Mouse (Mus musculus): Measurements from ENCODE around the gene Nudt22.

Nudt22 gene

DNA sequence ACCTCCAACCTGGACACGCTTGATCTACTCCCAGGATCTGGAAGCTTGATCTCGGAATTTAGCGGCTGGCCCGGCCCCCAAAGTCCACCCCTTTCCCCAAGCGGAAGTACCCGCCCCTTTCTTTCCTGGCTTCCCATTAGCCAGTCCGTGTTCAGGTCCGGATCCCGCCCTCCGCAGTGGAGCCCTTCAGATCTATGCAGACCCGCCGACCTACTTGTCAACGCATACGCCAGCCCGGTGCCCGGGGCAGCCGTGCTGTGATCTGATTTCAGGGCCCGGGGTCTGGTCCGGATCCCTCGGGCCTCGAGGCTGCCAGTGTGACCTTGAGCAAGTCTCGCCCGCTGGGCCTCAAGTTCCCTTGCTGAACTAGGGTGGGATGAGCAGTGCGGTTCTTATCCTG lies at the start of gene Nudt22, which contains the start of gene Trpt1:
Gene Nudt22, minus strand, starts transcription at position 112 of the 400 bp plus-strand sequence.
Gene Trpt1, plus strand, starts transcription at position 126 of the 400 bp plus-strand sequence.
- peak; percentile 69 for DNase-seq

DNA sequence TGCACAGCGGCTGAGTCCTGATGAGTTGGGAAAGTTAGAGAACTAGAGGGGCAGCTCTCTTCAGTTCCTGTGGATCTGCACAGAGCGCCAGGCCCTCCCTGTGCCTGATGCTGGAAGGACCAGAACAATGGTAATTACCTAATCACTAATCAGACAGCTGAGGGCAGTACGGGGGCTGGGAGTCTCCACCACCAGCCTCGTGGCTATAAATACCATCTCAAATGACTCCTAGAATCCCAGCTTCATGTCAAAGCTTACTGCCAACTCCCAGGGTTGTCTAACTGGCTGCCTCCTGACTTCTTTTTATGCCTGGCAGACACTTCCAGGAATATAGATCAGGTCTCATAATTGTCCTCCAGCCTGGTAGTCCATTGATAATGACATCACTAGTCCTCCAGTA lies 48.8 kb upstream of the Nudt22 start:
- no peak for DNase-seq

DNA sequence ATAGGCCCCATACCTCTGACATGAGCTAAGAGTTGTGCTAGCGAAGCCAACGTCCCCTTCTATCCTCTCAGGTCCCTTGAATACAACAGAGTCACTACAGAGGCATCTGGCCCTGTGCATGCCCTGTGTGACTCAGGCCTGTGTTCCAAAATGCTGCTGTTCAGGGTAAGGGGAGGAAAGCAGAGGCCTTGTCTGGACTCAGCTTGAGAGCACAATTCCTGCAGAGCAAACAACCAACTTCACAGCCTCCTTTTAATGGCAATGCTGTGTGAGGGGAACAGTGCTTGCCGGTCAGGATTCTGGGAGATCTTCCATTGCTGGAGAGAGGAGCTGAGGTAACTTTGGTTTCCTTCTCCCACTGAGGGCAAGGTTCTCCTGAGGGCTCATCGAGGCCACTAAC lies 48.4 kb upstream of the Nudt22 start:
- DNase-seq: no peak

DNA sequence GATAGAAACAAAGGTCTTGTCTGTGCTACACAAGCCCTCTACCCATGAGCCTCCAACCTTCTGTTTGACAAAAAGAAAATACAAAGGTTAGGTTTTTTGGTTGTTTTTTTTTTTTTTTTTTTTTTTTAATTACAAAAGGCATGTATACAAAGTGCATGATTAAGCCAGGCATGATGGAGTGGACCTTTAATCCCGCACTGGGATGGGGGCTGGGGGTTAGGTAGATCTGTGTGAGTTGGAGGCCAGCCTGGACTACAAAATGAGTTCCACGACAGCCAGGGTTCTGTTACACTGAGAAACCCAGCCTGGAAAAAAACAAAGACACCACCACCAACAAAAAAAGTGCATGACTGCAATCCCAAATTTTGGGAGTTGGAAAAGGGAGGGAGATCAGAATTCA lies 45.3 kb upstream of the Nudt22 start:
- DNase-seq: no peak

DNA sequence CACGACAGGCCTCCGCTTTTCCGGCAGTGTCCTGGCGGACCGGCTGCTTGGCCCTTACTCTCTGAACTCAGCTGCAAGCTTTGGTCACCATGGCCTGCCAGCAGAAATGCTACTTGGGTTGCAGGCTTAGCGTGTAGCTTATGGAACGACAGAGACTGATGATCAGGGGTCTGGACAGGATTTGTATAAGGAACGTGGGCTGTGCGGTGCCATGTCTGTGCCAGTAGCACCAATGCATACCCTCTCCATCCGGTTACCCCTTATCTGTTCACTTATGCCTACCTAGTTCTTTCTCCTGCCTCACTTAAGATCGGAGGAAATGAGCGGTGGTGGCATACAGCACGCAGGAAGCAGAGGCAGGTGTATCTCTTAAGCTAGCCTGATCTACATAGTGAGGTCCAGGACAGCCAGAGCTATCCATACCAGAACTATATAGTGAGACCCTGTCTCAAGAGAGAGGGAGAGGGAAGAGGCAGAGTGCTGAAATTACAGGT lies 44.8 kb upstream of the Nudt22 start:
- no peak for DNase-seq

DNA sequence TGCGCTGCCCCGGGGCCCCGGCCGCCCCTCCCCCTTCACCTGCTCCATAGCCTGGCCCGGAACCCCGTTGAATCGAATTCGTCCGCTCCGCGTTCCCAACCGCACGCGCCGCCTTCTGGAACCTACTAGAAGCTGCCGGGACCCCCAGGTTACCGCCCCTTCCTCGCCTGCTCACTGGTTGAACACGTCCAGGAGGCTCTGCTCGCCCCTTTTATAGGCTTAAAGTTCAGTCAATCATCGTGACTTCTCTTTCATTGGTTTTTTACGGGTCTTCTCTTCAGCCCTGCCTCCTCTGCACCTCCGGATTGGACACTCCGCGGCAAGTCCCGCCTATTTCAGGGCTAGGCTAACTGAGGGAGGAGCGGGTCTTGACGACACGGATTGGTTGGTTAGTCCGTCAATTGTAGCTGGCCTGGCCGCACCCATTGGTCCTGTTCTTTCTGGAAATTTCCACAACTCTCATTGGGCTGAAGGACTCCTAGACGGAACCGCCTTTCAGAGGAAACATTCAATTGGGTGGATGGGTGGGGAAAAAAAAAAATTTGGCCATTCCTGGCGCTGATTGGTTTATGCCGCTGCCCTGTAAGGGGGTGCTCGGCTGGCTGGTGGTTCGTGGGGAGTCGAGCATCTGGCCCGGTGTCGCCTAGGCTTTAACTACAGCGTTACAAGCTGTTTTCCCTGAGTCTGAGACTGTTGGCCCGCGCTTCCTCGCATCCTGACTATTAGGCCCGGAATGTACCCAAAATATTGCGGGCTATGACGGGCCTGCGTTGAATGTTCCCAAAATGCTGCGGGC lies 44.1 kb upstream of the Nudt22 start, which contains the start of gene Stip1:
Gene Stip1, minus strand, starts transcription at position 127 of the 796 bp plus-strand sequence.
- DNase-seq: peak; percentile 98

DNA sequence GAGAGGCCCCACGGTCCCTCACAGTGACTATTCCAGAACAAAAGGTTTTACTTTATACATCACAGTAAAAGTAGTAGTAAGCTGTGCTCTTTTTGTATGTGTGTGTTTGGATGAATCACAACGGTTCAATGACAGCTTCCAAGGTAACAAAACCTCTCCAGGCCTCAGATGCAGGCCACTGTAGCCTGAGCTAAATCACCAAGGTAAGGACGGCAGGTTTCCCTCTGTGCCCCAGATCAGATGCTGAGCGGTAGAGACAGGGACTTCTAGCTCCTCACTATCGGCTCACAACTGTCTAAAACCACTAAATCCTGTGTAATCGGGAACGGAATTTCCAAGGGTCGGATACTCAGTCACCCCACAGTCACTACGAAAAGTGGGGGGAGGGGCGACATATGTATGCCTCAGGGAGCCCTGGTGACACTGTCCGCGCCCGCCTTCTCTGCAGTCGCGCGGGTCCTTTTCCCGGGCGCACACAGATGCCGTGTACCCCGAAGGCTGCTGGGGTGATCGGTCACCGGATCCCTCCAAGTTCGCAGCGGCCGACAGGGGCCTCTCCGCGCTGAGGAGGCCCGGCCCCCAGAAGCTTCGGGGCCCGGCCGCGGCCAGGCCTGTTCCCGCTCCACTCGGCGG lies 43.3 kb upstream of the Nudt22 start:
- peak; percentile 80 for DNase-seq

DNA sequence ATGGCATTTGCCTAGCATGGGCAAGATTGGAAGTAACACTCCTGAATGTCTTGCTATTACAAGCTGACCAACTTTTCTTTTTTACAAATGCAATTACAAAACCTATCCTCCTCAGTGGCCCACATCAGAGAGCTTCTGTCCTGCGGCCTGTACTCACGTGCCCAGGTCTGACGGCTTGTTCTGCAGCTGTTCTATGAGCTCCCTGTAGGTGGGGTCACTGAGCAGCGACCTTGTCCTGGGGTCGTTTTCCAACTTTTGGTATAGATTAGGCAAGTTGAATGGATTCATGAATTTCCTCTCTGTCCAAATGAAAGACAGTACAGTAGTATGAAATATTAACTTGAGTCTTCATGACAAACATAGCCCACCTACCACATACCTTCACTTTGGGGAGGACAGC lies 38.1 kb upstream of the Nudt22 start:
- DNase-seq: no peak

DNA sequence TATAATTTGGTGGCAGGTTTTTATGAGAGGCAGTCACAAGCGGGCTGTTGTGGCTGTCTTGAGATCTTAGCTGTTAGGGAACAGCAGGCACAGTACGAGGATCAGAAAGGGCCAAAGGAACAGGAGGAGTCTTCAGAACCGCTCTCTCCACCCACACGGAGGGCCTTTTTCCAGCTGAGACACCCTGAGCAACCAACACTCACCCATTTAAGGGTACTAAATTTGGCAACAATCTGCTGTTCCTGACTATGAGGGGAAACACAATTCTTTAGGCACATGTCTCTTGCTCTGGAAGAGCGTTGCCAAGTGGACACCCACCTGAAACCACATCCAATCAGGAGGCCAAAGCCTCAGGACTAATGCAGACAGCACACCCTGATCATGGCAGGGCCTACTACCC lies 33.6 kb upstream of the Nudt22 start:
- DNase-seq: no peak

DNA sequence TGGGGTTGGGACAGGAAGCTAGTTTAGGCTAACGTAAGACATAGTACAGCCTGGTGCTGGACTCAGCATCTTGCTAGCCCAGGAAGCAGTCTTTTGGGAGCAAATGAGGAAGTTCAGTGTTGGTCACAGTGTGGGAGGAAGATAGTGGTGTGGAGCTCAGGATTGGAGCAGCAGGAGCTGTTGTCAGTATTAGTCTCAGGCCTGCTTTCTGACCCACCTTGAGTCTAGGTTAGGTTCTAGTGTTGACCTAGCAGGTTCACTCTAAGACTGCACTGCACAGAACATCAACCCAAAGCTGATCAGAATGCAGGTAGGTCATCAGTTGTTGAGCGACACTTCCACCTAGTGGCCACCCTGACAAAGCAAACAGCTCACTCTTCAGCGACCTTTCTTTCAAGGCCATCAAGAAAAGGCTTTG lies 24.3 kb upstream of the Nudt22 start:
- DNase-seq: peak; percentile 84

DNA sequence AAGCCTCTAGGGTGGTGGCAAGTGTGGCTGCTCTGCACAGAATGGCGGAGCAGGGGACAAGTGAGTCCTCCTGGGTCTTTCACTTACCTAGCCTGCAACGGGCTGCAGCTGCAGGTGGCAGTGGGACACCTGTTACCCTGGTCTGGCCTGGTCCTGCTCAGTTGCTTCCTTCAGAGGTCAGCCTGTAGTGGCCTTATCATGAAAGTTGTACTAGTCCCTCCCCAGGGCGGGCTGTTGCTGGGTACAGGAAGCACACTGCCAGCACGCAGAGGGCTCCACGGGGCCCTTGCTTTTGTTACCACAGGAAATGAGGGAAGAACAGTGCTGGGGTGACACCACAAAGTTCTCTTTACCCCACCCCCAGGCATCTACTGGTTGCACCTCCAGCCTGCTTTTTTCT lies 23.3 kb upstream of the Nudt22 start, which contains the start of gene Fermt3:
Gene Fermt3, minus strand, starts transcription at position 279 of the 400 bp plus-strand sequence.
- DNase-seq: peak; percentile 86

DNA sequence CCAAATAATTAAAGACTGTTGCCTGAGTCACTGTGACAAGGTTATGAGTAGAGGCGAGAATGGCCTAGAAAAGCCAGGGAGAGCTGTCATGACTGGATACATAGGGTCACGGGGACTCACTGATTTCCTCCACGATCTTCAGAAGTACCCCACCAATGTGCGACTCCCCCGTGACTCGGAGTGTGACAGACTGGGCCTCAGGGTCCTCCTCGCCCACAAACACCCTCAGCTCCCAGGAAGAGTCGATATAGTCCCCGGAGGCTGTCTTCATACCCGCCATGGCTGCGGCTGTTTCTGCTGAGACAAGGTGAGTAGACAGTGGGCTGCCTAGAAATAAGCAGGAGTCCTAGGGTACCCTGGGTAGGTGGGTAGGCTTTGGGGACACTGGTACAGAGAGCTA lies 22.6 kb upstream of the Nudt22 start:
- peak; percentile 48 for DNase-seq

DNA sequence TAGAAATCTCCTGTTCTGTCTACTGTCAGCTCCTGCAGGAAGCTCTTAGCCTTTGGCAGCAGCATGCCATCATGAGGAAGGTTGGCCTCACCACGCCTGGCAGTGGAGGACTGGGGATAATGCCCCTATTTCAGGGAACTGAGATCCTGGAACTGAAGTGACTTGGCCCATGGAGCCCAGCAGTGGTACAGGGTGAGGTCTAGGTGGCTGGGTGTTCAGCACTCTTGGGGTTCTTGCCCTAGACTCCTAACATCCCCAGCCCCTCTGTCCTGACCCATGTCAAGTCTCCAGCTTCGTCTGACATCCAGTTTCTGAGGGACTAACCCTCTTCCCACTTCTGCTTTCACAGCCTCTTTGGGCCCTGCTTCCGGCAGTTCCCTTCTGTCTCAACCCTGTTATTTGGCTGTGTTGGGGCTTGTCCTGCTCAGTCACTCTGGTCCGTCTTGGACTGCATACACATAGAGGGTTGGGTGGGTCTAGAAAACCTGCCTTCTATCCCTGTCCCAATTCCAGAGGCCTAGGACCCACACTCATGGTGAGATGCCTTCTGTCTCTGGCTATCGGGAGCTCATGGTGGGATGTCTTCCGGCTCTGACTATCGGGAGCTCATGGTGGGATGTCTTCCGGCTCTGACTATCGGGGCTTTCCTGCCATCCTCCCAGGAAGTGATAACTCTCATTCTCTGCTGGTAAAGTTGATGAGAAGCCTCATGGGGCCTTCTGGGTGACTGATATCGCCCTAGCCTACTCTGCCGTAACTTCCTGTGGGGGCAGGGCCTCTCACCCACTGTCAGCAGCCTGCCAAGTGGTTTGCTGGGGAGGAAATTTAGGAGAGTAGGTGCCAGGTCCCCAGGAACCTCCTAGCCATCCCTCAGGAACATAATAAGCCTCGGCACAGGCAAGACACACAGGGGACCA lies 21.9 kb upstream of the Nudt22 start:
- peak; percentile 69 for DNase-seq

DNA sequence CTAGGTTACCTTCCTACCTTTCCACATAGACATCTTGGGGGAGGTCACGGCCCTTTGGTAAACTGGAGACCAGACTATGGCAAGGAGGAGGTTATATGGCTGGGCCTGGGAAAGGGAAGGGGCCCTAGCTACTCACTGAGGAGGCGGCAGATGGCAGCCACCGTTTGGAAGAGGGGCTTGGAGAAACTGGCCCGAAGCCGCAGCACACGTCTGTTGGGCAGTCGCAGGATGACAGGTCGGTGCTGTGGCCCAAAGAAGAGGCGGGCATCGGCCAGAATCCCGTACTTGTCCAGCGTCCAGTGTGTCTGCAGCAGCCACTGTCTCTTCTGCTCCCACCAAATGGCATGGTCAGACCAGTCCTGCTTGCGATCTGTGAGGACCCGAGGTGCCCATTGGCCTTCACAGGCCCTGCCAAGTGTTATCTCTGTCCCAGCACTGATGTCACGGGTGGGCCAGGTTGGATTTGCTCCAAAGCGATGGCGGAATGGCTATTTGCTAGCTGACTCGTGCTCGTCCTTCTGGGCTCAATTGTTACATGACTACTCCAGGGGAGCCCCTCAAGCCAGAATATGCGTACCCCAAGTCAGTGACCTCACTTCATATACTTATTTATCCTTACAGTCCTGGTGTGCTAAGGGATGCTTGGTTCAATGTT lies 18.7 kb upstream of the Nudt22 start:
- DNase-seq: no peak

DNA sequence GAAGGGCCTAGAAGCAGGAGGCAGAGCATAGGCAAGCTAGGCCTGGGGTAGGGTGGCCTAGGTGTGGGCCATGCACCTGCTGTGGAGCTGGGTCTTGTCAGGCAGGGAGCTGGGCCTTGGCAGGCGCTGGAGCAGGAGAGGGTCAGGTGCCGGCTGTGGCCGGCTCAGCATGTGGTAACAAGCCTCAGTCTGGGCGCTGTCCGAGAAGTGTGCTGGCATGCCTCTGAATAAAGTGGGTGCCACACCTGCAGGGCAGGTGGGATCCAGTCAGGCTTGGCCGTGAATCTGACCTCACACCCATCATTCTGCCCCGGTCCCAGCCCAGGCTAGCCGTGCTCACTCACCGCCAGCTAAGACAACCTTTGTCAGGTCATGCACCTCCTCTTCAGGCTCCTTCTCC lies 18.1 kb upstream of the Nudt22 start:
- DNase-seq: no peak

DNA sequence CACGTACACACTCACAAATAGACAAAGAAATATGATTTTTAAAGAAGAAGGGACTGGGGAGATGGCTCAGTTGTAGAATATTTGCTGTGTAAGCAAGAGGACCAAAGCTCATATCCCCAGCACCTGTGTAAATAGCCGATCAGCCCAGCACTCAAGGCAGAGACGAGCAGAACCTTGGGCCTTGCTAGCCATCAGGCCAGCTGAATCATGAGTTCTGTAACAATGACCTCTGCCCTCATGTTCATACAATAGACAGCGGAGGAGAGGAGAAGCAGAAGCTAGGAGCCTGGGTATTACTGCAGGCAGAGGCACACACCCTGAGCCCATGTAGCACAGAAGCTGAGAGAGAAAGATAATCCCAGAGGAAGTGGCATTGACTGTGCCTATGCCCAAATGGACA lies 16.5 kb upstream of the Nudt22 start:
- no peak for DNase-seq

DNA sequence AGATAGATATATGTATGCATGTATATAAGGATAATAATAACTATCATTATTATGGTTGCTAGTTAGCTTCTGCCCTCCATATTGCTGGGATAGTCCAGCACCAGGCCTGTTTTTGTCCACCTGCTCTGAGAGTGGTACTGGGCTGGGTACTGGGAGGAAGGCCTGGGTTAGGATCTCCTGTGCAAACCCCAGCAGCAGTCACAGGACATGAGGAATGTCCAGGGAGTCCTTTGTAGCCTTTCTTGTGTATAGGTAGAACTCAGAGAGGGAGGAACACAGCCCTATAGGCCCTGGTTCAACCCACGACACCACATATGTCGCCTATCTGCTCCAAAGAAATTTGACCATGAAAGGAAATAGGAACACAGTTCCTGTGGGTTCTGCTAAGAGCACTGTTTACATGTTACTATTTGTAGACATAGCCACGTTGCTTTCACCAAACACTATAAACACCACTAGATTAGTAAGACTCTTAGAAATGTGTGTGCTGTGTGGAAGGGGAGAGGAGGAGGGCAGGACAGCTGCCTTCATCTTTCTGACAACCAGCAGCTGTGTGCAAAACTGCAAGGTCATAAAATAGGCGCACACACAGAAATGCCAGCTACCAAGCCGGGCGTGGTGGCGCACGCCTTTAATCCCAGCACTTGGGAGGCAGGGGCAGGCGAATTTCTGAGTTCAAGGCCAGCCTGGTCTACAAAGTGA lies 11.1 kb upstream of the Nudt22 start:
- DNase-seq: no peak

DNA sequence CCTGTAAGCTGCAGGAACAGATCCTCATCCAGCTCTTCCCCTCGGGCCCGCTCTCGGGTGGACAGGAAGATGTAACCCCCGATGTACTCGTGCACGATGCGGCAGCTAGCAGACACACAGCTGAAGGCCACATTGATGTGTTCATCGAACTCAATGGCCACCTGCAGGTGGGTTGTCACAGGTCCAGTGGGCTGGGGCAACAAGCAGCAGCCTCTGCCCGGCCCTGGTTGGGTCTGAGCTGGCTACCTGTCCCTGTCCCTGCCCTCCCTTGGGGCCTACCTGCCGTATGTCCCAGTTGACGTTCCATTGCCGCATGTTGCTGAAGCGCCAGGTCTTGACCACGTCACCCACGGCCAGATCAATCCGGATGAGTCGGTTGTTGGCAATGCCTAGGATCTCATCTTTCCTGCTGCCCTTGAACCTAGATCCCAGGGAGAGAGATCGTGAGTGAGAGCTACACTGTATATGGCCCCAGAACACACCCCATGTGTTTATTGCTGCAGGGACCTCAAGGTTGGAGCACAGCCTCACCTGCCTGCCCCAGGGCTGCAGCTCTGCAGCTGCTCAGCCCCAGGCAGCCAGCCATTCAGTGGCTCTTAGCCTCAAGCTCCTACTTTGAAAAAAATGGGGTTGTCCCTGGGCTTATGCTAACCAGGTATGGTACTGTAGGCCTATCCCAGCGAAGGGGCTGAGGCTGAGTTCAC lies 3.6 kb upstream of the Nudt22 start:
- no peak for DNase-seq

DNA sequence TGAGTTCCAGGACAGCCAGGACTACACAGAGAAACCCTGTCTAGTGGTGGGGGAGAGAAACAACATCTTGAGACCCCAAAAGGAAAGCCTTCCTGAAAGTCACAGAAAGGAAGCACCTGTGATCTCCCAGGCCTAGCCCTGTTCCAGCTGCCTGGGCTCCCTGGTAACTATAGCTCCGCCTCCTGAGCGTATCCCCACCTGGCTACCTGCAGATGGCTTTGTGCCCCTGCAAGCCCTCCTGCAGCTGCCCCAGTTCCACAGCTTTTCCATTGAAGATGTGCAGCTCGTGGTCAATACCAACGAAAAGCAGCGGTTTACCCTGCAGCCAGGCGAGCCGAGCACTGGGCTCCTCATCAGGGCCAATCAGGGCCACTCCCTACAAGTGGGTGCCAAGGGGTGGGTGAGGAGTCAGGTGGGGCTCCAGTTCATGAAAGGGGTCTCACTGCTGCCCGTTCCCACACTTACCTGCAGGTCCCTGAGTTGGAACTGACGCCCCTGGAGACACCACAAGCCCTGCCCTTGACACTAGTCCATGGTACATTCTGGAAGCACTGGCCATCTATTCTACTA lies 1.9 kb upstream of the Nudt22 start:
- peak; percentile 52 for DNase-seq

DNA sequence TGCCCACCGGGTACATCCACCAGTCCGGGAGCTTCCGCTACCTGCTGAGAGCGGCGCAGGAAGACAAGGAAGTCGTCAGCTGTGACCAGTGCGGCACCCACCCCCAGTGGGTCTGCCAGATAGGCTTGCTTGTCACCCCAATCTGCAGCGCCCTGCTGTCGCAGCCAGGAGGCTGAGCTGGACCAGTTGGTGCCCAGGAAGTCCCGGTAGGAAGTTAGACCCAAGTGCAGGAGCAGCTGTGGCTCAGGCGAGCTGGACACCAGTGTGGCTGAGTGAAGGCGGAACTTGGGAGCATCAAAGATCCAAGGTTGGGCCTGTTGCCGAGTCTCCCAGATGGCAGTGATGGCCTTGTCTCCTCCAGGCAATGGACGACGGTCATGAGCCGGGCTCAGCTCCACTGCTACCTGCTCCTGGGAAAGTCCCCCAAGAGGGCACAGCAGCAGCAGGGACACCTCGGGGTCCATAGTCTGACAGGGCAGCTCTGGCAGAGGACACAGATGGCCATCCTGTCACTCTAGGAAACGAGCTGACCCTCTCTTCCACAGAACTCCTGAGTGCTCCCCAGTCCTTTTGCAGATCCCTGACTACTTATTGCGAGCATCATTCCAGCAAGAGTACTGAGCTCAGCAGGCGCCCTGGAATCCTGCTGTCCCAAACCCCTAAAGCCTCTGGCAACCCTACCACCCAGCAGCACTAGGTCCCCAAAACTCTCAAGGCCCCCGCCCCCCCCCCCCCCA lies 494 bp downstream of the Nudt22 start:
- no peak for DNase-seq
